Mouse (Mus musculus): ENCODE measurements at regions not wholly inside any gene's neighbourhood (a gene's known extent, or its start where the extent isn't known, plus 50 kb on each side); places are given as distances from the start of the nearest gene placed in this dataset.

- Histone ChIP-seq H3K9me3 (ENCODE audit: low read length) (no peaks in the 10 kb centered on the region), H3K27ac (ENCODE audit: low read depth) (no peak overlapping the region), H3K4me1 (ENCODE audit: insufficient read depth) (no peaks in the 10 kb centered on the region), H3K9ac (replicated peaks) (no peak overlapping the region), H3K27me3 (ENCODE audit: insufficient read depth, low read length) (no peaks in the 10 kb centered on the region), H3K36me3 (replicated peaks; ENCODE audit: insufficient read depth, low read length) (no peaks in the 10 kb centered on the region), H3K4me3 (ENCODE audit: low read depth, low read length) (no peak overlapping the region), H3K4me2 (ENCODE audit: low read depth, low read length) (no peak overlapping the region)
- WGBS (ENCODE audit: insufficient replicate concordance), result 85% methylated on average over 7 of the region's 7 CpGs
- ATAC-seq (no peak), DNase-seq (no peak)
- no peak for TF ChIP-seq CTCF (IDR thresholded peaks at IDR 0.05; ENCODE audit: low read depth)
- TF ChIP-seq EP300 (IDR thresholded peaks at IDR 0.05; ENCODE audit: low read depth), result no peak
Measured at GRCm38 (mm10) chr1:51625079-51625478, 146.9 kb upstream of the Nabp1 start.

- no peak for ATAC-seq
- Histone ChIP-seq H3K9ac (replicated peaks) (no peak overlapping the region), H3K4me2 (ENCODE audit: low read depth, low read length) (no peak overlapping the region), H3K27me3 (ENCODE audit: insufficient read depth, low read length) (no peaks in the 10 kb centered on the region), H3K36me3 (replicated peaks; ENCODE audit: insufficient read depth, low read length) (no peaks in the 10 kb centered on the region), H3K9me3 (ENCODE audit: low read length) (no peaks in the 10 kb centered on the region), H3K4me1 (ENCODE audit: insufficient read depth) (no peaks in the 10 kb centered on the region), H3K4me3 (ENCODE audit: low read depth, low read length) (no peak overlapping the region), H3K27ac (ENCODE audit: low read depth) (no peak overlapping the region)
- no peak for TF ChIP-seq EP300 (IDR thresholded peaks at IDR 0.05; ENCODE audit: low read depth)
- no peak for TF ChIP-seq CTCF (IDR thresholded peaks at IDR 0.05; ENCODE audit: low read depth)
- WGBS (ENCODE audit: insufficient replicate concordance), result 80% methylated on average over 2 of the region's 2 CpGs
- DNase-seq, result no peak
Measured at GRCm38 (mm10) chr1:51624551-51624950, 146.3 kb upstream of the Nabp1 start.

- Histone ChIP-seq H3K36me3 (replicated peaks; ENCODE audit: insufficient read depth, low read length) (no peaks in the 10 kb centered on the region), H3K9ac (replicated peaks) (no peak overlapping the region), H3K27me3 (ENCODE audit: insufficient read depth, low read length) (no peaks in the 10 kb centered on the region), H3K4me3 (ENCODE audit: low read depth, low read length) (no peak overlapping the region), H3K27ac (ENCODE audit: low read depth) (no peak overlapping the region), H3K9me3 (ENCODE audit: low read length) (no peaks in the 10 kb centered on the region), H3K4me2 (ENCODE audit: low read depth, low read length) (no peak overlapping the region), H3K4me1 (ENCODE audit: insufficient read depth) (no peaks in the 10 kb centered on the region)
- 76% methylated on average over 3 of the region's 3 CpGs for WGBS (ENCODE audit: insufficient replicate concordance)
- DNase-seq (no peak), ATAC-seq (no peak)
- TF ChIP-seq CTCF (IDR thresholded peaks at IDR 0.05; ENCODE audit: low read depth) (no peak), EP300 (IDR thresholded peaks at IDR 0.05; ENCODE audit: low read depth) (no peak)
Measured at GRCm38 (mm10) chr1:51622986-51623385, 144.8 kb upstream of the Nabp1 start.

GRCm38 (mm10) chr1:51622181-51622862, 144.1 kb upstream of the Nabp1 start:
- Histone ChIP-seq H3K27ac (ENCODE audit: low read depth) (no peak overlapping the region), H3K27me3 (ENCODE audit: insufficient read depth, low read length) (no peaks in the 10 kb centered on the region), H3K9me3 (ENCODE audit: low read length) (no peaks in the 10 kb centered on the region), H3K4me3 (ENCODE audit: low read depth, low read length) (no peak overlapping the region), H3K9ac (replicated peaks) (no peak overlapping the region), H3K36me3 (replicated peaks; ENCODE audit: insufficient read depth, low read length) (no peaks in the 10 kb centered on the region), H3K4me1 (ENCODE audit: insufficient read depth) (no peaks in the 10 kb centered on the region), H3K4me2 (ENCODE audit: low read depth, low read length) (no peak overlapping the region)
- DNase-seq (no peak), ATAC-seq (no peak)
- WGBS (ENCODE audit: insufficient replicate concordance), result 70% methylated on average over 9 of the region's 9 CpGs
- TF ChIP-seq CTCF (IDR thresholded peaks at IDR 0.05; ENCODE audit: low read depth) (no peak), EP300 (IDR thresholded peaks at IDR 0.05; ENCODE audit: low read depth) (no peak)

- 76% methylated on average over 6 of the region's 6 CpGs for WGBS (ENCODE audit: insufficient replicate concordance)
- no peak overlapping the region for H3K9ac ChIP-seq (replicated peaks)
- H3K36me3 ChIP-seq (replicated peaks; ENCODE audit: insufficient read depth, low read length), result no peaks in the 10 kb centered on the region
- no peaks in the 10 kb centered on the region for H3K4me1 ChIP-seq (ENCODE audit: insufficient read depth)
- no peak overlapping the region for H3K4me2 ChIP-seq (ENCODE audit: low read depth, low read length)
- ATAC-seq (no peak), DNase-seq (no peak)
- H3K9me3 ChIP-seq (ENCODE audit: low read length), result no peaks in the 10 kb centered on the region
- H3K27ac ChIP-seq (ENCODE audit: low read depth), result no peak overlapping the region
- TF ChIP-seq CTCF (IDR thresholded peaks at IDR 0.05; ENCODE audit: low read depth), result no peak
- TF ChIP-seq EP300 (IDR thresholded peaks at IDR 0.05; ENCODE audit: low read depth), result no peak
- H3K4me3 ChIP-seq (ENCODE audit: low read depth, low read length), result no peak overlapping the region
- H3K27me3 ChIP-seq (ENCODE audit: insufficient read depth, low read length), result no peaks in the 10 kb centered on the region
Measured at GRCm38 (mm10) chr1:51621062-51621461, 142.8 kb upstream of the Nabp1 start.

- ATAC-seq (no peak), DNase-seq (no peak)
- H3K4me2 ChIP-seq (ENCODE audit: low read depth, low read length), result no peak overlapping the region
- no peak overlapping the region for H3K27ac ChIP-seq (ENCODE audit: low read depth)
- no peak overlapping the region for H3K4me3 ChIP-seq (ENCODE audit: low read depth, low read length)
- no peaks in the 10 kb centered on the region for H3K4me1 ChIP-seq (ENCODE audit: insufficient read depth)
- H3K9ac ChIP-seq (replicated peaks), result no peak overlapping the region
- no peaks in the 10 kb centered on the region for H3K36me3 ChIP-seq (replicated peaks; ENCODE audit: insufficient read depth, low read length)
- H3K27me3 ChIP-seq (ENCODE audit: insufficient read depth, low read length), result no peaks in the 10 kb centered on the region
- H3K9me3 ChIP-seq (ENCODE audit: low read length), result no peaks in the 10 kb centered on the region
- no peak for TF ChIP-seq EP300 (IDR thresholded peaks at IDR 0.05; ENCODE audit: low read depth)
- TF ChIP-seq CTCF (IDR thresholded peaks at IDR 0.05; ENCODE audit: low read depth), result no peak
- WGBS (ENCODE audit: insufficient replicate concordance), result 61% methylated on average over 13 of the region's 13 CpGs
Measured at GRCm38 (mm10) chr1:51617502-51618251, 139.5 kb upstream of the Nabp1 start.
